Mouse (Mus musculus) layer of hippocampus, adult 9-11 months (tissue): ENCODE measurements at regions not wholly inside any gene's neighbourhood (a gene's known extent, or its start where the extent isn't known, plus 50 kb on each side); places are given as distances from the start of the nearest gene placed in this dataset.
A peak's percentile ranks its signal among the peaks of the same experiment; 100 is the strongest.
"Not testable (repeated sequence)": the region's sequence is repeated elsewhere in the genome, so short reads cannot be mapped to it uniquely, and the experiment has no call there.

ENCODE experiments used
- DNase-seq: peaks from one replicate; pipeline ENCODE4 v3.0.0; 2022

GRCm38 (mm10) chr7:75360874-75361273 is 51.8 kb upstream of the Sv2b start:
- no peak for DNase-seq

- no peak for DNase-seq
These were observed 53.5 kb upstream of the Sv2b start for GRCm38 (mm10) chr7:75362541-75362940.

- no peak for DNase-seq
These were observed 56.4 kb upstream of the Sv2b start for GRCm38 (mm10) chr7:75365480-75365879.

- peak; percentile 66 for DNase-seq
These were observed 57.3 kb upstream of the Sv2b start for GRCm38 (mm10) chr7:75366285-75366882.

GRCm38 (mm10) chr7:75368315-75368714 is 59.3 kb upstream of the Sv2b start:
- no peak for DNase-seq

- no peak for DNase-seq
These were observed 60.3 kb upstream of the Sv2b start for GRCm38 (mm10) chr7:75369366-75369765.

- DNase-seq: peak; percentile 89
These were observed 61.8 kb upstream of the Sv2b start for GRCm38 (mm10) chr7:75370595-75371519.

- no peak for DNase-seq
These were observed 62.4 kb upstream of the Sv2b start for GRCm38 (mm10) chr7:75371520-75371876.

- peak; percentile 52 for DNase-seq
These were observed 62.9 kb upstream of the Sv2b start for GRCm38 (mm10) chr7:75371991-75372390.

- peak; percentile 48 for DNase-seq
These were observed 63.9 kb upstream of the Sv2b start for GRCm38 (mm10) chr7:75372892-75373444.

- DNase-seq: no peak
These were observed 65.4 kb upstream of the Sv2b start for GRCm38 (mm10) chr7:75374506-75374905.

- DNase-seq: no peak
These were observed 70.5 kb upstream of the Sv2b start for GRCm38 (mm10) chr7:75379595-75379994.

- DNase-seq: no peak
These were observed 70.8 kb upstream of the Akap13 start for GRCm38 (mm10) chr7:75384506-75384911.

GRCm38 (mm10) chr7:75387033-75387432 is 68.3 kb upstream of the Akap13 start:
- DNase-seq: no peak

- no peak for DNase-seq
These were observed 67.4 kb upstream of the Akap13 start for GRCm38 (mm10) chr7:75387821-75388431.

- no peak for DNase-seq
These were observed 65.2 kb upstream of the Akap13 start for GRCm38 (mm10) chr7:75390162-75390561.

- no peak for DNase-seq
These were observed 62.6 kb upstream of the Akap13 start for GRCm38 (mm10) chr7:75392783-75393182.

- no peak for DNase-seq
These were observed 61.9 kb upstream of the Akap13 start for GRCm38 (mm10) chr7:75393466-75393865.

GRCm38 (mm10) chr7:75394866-75395580 is 60.3 kb upstream of the Akap13 start:
- no peak for DNase-seq

GRCm38 (mm10) chr7:75397559-75397958 is 57.8 kb upstream of the Akap13 start:
- no peak for DNase-seq

- DNase-seq: not testable (repeated sequence)
These were observed 56.9 kb upstream of the Akap13 start for GRCm38 (mm10) chr7:75398480-75398879.

- DNase-seq: peak; percentile 19
These were observed 56.2 kb upstream of the Akap13 start for GRCm38 (mm10) chr7:75398904-75399724.
